Mouse (Mus musculus) naive thymus-derived CD4-positive, alpha-beta T cell, adult 2 months (primary cell): ENCODE measurements around the gene Trpm1.

Experiments used
- DNase-seq: peaks from one replicate; pipeline ENCODE4 v3.0.0-alpha.2; 2011; ENCODE audit warnings: low read depth

The Trpm1 gene

DNA sequence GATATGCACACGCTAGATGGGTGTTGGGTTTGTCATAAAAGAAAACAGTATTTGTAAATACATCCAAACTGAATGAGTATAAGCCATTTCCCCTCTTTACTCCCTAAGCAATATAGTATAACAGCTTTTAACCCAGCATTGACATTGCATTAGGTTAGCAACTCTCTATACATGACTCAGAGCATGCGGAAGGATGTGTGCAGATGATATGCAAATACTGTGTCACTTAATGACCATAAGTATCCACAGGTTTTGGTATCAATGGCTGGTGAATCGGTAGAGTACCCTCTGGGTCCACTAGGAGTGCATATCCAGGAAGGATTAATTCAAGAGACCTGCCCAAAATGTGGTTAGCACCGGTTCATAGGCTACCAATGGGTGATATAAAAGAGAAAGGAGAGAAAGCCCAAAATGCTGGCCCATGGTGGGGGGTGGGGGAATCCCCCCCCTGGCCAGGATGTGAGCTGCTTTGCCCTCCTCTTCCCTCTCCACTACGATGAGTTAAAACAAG lies 80.7 kb downstream of the Trpm1 start:
- DNase-seq: no peak

DNA sequence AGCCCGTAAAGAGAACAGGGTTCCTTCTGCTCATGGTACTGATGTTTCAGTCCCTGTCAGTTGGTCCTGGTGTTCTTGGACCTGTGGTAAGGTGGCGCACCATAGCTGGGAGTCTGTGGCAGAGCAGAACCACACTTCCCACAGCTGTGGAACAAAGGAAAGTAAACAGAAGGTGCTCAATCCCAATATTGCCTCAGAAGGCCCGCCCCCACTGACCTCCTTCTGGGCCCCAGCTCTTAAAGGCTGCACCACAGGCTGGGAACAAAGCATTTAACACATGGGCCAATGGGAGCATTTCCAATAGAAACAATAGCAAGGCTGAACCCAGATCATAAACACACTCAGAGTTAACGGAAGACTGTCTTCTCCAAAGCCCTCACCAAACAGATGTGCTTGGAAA lies 82.9 kb downstream of the Trpm1 start:
- DNase-seq: no peak

DNA sequence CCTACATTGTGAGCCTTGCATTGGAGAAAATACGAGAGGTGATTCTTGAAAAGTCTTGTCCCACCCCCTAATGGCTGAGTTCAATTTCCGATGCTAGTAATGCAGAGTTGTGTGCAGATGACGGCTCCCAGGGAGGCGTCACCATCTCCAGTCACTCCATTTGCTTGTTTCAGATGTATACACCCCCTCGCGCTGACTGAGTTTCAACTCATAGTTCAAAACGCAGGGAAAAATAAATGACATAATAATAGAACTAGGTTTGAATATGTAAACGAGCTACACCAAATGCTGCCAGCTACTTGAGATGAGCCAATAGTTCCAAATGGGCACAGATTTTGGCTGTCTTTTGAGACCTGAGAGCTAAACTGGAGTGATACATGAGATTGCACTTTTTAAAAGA lies 84.1 kb downstream of the Trpm1 start:
- no peak for DNase-seq

DNA sequence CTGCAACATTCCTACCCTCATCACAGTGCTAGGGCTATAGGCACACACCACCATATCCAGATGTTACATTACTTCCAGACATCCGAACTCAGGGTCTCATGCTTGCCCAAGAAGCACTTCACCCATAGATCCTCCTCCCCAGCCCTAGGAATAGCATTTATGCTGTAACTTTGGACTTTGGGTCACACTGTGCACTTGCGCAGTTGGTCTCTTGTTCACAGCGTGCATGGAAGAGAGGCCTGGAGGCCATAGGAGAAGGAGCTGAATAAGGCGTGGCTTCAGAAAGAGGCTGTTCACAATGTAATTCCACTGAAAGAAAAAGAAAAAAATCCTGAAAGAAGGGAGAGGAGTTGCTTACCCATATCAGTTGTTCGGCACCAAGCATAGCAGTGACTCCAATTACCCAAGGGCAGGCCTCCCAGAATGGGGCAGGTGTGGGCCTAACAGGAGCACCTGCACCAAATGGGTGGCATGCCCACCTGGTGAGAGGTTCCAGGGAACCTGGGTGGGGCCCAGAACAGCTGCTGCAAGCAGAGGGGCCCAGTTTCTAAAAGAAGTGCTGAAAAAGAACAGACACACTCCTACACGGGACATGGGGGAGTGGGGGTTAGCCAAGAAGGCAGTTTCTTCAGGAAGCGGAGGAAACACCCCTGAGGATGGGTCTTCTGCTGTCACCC lies 84.9 kb downstream of the Trpm1 start:
- no peak for DNase-seq

DNA sequence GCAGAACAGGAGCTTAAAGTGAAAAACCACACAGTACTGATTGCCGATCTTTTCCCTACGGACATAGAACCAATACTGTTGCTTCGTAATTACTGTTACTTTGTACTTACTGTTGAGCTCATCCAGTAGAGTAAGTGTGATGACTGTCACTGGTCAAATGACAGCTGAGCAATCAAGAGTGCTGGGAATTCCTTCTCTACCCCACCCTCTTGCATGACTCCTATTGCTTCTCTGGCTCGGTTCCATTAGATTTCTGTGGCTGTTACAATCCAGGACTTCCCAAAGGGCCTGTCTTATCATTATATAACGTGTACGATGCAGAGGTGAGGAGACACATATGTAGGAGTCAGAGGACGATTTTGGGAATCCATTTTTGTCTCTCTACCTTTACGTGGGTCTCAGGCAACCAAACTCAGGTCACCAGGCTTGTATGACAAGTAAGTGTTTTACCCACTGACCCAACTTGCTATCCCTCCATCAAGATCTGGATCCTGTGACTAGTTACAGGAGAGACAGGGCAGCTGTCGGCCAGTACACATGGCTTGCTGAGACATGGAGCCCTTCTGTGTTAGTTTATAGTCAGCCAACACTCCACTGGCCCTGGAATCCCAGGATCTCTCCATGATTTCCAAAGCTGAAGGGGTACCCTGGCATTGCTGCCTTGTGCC lies 85.6 kb downstream of the Trpm1 start:
- no peak for DNase-seq

DNA sequence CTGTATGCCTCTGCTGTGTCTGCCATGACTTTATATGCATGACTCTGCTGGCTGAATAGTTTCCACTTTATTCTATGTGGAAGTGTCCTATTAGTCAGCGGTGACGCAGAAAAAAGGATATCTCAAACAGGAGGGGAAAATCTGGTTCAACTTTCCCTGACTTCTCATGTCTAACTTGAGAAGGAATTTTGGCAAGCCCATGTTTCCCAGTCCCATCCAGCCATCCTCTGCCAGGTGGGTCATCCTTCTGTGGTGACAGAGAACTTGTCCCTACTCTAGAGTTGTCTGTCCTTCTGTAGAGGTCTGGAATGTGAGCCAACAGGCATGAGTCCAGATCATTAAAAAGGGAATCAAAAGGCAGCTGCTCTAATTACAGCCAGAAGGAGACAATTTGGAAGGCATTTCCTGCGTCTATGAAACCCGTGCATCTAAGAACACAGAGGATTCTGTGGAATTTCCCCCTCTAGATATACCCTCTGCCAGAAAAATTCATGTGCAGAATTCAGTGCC lies 86.2 kb downstream of the Trpm1 start:
- no peak for DNase-seq

DNA sequence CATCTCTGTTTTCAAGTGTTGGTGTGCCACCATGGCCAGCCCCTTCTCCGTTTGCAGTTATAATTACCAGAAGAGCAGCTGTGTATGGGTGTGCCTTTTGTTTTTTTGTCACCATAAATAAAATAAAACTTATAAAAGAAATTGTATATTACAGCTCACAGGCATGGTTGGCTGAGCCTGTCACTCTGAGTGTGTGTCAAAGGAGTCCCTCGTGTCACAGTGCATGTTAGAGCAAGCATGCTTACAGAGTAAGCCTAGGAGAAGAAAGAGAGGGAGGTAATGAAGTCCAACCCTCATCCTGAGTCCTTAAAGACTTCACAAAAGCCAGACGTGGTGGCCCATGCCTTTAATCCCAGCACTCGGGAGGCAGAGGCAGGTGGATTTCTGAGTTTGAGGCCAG lies 88.8 kb downstream of the Trpm1 start:
- no peak for DNase-seq

DNA sequence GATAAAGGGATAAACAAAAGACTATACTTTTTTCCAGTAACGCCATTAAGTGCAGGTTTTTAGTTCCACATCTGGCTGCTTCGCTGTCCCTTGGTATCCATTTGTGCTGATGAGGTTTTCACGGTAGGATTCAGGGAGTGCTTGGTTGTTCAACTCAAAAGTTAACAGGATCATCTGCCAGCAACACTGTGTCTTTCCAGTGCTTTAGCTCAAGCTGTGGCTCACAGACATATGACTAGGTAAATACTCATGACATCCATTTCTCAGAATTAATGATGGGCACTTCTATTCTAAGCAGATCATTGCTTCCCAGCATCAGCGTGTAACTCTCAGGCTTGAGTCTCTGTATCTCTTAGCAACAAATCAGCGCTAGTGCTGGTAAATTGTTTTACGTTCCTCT lies 90.7 kb downstream of the Trpm1 start:
- DNase-seq: no peak

DNA sequence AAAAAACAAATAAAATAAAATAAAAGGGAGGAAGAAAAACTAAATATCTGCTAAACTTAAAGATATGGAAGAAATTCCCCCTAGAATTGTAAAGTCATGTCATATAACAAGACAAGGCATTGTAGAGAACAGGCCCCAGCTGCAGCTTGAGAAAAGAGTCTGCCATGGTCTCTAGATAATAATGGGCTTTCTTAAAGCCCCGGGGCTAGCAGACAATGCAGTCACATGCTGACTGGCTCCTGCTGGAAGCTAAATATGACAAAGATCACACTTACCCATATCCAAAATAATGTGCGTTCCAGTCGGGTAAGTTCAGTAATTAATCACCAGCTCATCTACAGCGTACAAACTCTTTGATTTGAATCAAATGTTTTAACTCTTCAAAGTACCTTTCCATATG lies 93.1 kb downstream of the Trpm1 start:
- no peak for DNase-seq

DNA sequence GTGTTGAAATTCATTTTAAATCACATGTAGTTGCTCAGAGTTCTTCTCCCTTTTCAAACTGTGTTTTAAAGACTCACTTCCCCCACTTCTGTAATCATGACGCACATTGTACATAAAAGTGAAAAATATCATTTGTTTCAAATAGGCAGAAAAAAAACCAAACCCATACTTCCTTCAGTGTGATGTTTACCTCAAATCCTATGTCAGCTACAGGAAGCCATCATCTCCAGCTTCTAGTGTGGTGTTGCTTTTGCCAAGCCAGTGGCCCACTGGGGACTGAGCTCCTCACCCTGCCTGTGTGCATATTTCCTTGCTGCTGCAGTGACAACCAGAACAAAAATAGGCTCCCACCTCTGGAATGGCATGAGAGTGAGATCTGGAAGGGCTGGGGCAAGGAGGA lies 94.7 kb downstream of the Trpm1 start:
- DNase-seq: peak; percentile 66

DNA sequence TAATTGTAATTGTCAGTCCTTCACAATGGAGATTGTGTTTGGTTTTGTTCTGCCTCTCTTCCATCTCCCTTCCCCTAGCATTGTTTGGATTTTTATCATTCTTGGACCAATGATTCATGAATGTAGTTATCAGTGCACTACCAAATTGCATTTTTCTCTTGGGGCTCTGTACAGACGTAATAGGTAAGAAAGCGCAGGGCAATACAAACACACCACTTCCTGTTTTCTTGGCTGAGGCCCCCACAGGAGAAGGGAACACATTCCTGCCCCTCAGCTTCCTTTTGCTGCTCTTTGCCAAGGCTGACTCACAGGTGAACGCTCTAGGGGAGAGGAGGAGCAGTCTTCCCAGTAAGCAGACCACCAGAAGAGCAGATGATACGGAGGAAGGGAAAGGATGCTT lies 96.1 kb downstream of the Trpm1 start:
- peak; percentile 59 for DNase-seq

DNA sequence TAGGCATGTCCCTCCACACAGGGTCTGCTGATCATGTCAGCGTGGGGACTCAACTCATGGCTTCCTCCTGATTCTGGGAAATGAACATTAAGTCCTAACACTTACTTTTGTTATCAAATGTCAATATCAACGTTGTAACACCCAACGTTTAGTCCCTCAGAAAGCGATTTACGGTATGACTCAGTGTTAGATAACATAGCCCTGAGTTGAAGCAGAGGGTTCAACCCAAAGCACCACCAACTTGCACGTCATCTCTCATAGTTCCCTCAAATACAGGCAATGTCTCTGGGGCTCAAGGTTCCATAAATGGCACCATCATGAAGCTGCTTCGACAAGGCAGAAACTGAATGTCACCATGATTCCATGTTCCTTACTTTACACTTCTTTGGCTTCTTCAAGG lies 96.8 kb downstream of the Trpm1 start:
- no peak for DNase-seq

DNA sequence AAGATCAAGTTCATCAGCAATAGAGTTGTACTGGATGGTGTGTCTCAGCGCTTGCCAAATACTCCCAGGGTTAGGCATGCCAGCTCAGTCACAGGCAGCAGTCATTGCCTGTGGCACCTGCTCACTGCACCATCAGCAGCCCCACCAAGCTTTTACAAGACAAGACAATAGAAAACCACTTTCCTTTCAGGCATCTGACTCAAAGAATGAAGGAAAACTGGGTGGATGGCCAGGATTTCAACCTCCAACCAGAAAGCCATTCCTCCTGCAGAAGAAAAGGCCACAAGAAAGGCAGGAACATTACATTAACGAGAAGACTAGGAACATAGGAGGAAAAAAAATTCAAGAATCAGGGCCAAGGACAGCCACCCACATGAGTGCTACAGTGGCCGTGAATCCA lies 100.1 kb downstream of the Trpm1 start:
- no peak for DNase-seq

DNA sequence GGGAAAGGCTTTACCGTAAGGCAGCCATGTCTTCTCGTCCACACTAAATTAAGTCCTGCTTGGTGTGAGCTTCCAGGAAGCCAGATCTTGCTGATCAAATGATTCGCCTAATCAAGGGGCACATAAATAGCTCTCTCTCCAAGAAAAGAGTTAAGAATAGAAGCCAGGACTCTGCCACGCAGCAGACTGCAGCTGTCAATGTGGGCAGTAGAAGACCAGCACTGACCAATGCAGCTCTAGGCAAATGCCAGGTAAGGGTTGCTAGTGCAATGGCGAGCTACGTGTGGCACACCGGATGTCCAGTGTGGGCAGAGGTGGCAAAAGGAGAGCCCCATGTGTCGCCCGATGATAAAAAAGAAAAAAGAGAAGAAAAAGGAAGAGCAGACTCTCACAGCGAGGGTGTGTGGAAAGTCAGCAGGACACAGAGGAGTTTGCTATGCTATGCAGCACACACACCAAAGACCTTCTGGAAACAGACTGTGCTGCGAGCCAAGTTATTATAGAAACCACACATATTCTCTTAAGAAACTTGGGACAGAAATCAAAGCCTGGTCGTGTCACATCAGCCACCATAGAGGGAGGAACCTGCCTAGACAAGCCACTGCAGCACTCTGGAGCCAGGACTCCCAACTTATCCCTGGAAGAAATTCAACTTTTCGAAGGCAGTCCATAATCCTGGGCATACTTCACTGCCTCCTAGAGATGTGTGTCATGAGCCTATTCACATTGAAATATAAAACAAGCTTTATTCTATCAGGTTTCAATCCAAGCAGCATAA lies 112.1 kb downstream of the Trpm1 start:
- DNase-seq: no peak

DNA sequence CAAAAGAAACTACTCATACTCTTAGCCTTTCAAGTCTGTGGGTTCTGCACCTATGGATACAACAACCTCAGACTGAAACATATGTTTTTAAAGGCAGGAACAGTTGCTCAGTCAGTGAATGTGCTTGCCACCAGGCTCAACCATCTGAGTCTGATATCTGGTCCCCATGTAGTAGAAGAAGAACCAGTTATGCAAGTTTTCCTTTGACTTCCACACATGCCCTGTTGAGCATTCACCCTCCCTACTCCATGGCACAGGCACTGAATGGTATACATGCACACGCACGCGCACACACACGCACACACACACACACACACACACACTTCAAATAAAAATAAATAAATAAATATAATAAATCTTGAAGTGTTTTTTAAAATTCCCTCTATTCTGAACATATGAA lies 113.0 kb downstream of the Trpm1 start:
- no peak for DNase-seq

DNA sequence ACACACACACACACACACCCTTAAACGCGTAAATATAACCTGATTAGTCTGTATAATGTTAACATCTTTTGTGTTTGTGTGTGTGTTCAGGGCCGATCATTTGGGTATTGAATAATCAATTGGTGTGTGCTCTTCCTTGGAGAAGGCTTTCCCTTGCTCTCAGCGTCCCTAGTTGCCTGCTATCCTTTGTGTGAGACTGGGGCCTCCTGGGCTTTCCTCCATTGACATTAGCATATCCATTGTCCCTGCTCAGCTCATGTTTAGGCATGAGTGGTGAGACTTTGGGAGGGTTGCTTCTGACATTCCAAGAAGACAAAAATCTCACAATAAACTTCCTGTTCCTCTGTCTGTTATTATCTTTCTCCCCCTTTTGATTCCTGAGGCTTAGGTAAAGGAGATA lies 118.3 kb downstream of the Trpm1 start:
- DNase-seq: no peak

DNA sequence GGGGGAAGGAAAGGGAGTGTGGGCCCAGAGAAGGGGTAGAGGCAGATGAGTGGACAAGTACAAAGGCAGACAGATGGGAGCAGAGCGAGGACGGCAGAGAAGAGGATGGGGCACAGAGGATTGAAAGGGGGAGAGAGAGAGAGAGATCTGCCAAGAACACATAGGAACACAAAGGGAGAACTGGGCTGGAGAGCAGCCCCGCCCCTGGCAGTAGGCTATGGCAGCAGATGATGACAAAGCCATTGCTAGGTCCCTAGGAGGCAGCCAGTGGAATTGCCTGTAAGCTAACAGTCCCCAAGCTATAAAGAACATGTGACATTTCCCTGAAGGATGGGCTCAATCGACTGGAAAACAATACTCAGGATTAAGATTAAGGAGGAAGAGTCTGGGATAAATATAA lies 121.9 kb downstream of the Trpm1 start:
- no peak for DNase-seq

DNA sequence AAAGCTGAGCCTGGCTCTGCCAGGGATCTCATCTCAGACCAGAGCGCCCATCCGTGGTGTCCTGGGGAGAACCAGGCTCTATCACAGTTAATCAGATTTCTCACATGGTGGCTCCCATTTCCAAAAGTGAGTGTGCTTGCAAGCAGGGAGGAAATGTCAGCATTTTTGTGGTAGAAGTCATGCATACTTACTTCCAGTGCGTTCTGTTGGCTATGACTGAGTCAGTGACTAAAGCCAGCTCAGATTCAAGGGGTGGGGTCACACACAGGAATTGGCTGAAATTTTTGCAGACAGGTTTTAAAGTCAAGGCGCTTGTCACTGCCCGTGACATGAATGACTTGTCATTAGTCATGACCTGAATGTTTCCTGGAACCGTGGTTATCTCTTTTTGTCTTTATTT lies 123.3 kb downstream of the Trpm1 start:
- DNase-seq: no peak

DNA sequence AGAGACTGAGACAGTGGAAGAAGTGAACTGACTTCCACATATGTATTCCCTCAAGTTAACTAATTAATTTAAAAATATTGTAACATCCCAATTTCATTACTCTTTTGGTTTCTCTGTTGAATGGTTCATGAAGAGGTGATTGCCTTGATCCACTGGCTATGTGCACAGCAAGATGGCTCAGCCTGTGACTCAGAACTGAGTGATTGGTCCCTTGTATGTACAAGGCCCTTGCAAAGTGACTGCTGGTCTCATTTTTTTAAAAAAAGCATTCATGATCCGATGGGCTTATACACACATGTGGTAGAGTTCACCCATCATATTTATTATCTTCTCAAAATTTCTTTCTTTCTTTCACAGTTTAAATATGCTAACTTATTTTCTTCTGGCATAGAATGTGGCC lies 124.9 kb downstream of the Trpm1 start:
- DNase-seq: no peak

DNA sequence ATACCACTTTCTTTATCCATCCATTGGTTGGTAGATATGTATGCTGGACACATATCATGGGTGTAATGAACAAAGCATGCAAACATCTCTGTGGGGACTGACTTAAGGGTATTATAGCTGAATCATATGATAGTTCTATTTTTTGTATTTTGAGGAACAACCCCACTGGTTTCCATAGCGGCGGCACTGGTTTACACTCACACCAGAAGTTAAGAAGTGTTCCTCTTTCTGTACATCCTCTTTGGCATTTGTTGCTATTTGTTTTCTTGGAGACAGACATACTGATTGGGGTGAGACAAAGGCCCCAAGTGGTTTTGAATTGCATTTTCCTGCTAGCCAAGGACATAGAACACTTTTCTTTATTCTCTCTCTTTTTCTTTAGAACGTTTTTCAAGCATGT lies 125.9 kb downstream of the Trpm1 start:
- no peak for DNase-seq

DNA sequence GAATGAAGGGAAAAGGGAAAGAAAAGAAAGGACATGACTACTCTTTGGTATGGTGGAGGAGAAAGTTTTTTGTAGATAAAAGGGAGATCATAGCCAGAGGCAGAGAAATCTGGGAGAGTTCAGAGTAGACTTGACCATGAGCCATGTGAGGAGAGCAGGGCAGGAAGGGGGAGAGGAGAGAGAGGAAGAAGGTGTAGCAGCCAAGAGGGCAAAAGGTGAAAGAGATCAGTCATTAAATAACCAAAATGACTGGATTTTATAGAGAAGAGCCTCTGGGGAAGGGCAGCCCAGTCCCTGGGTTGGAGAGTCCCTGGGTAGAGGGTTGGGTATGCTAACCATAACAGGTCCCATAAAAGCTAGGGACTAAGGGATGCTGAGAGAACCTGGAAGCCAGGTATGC lies 132.9 kb downstream of the Trpm1 start:
- peak; percentile 15 for DNase-seq

DNA sequence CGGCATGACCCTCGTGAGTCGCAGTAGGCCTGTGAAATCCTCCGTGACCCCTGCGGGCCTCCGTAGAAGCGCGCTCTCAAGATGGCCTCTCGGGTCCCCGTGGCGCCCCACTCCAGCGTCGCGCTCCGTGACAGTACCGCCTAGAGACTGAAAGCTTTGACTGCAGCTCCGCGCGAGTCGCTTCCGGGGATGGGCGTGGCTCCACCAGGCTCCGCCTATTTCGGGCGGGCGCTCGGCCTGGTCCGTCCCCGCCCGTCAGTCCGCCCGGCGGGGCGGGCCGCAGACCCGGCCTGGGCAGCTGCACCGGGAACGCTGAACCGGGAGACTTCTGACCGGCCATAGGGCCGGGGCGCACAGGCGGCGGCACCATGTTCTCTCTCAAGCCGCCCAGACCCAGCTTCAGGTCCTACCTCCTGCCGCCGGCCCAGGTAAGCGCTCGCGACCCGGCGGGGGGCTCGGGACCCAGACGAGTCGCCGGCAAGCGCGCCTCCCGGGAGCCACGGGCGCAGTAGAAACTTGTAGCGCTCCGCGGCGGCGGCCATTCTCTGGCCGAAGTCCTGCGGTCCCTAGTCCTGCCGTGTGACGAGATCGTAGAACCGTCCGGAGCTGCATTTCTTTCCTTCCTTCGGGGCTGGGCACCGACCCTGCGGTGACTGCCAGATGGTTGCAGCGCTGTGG lies 133.9 kb downstream of the Trpm1 start, which contains the start of gene Mtmr10:
Gene Mtmr10 (plus strand): TSS at position 240 of the 678 bp plus-strand sequence.
- DNase-seq: peak; percentile 97
